Mouse (Mus musculus): Measurements from ENCODE around the gene Borcs8. TPM values are rescaled to one million over a fixed set of nuclear protein-coding genes. Genes with fewer than 3 reads are reported as not detected.

The Borcs8 gene
- total RNA-seq, 2 experiments from 2014 or later, result 43.9 to 50.8 TPM

DNA sequence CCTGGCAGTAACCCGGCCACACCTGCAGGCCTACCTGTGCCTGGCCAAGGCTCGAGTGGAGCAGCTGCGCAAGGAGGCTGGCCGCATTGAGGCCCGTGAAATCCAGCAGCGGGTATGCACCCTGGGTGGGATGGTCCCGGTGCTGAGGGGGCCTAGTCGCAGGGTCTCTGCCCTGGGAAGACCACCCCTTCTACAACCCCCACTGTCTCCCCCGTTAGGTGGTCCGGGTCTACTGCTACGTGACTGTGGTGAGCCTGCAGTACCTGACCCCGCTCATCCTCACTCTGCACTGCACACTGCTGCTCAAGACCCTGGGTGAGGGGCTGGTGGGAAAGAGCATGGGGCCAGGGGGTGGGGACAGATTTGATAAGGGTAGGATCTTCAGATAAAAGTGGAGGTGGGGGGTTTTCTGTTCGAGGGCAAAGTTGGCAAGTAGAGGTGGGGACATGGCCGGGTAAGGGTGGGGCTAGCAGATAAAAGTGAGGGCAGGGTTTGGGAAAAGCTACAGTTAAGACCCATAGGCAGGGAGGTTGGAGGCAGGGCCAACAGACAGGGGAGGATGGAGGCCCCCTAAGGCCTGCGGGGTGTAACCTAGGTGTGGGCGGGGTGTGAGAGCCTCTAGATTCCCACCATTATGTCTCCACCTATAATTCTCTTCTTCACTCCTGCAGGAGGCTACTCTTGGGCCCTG is 42.1 kb downstream of the Borcs8 start:
- no peak for DNase-seq

DNA sequence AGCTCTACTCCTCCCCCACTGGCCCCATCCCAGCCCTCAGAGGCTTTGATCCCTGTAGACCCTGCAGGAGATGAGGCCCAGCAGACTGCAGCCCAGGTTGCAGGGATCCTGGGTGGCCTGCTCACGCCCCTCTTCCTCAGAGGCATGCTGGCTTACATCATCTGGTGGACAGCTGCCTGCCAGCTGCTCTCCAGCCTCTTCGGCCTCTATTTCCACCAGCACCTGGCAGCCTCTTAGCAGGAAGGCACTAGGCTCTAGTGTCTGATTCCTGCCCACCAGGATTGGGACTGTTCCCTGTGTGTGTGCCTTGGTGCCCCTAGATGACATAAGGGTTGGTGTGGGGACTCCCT is 42.6 kb downstream of the Borcs8 start:
- no peak for DNase-seq

DNA sequence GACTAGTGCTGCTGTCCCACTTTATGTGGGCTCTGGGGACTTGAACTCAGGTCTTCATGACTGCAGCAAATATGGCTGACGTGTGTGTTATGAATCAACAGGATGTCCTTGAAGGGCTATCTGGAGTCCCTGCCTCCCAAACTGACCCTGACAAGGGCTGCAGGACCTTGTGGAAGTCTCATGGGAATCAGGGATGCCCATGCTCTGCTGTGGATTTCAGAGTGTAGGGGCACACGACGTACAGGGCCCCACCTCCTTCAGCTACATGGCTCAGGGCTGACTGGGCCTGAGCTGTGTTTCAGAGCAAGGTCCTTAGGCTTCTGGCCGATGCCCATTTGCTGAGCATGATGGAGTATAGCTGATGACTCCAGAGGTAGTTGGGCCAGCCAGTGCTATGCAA is 43.9 kb downstream of the Borcs8 start:
- DNase-seq, result no peak

DNA sequence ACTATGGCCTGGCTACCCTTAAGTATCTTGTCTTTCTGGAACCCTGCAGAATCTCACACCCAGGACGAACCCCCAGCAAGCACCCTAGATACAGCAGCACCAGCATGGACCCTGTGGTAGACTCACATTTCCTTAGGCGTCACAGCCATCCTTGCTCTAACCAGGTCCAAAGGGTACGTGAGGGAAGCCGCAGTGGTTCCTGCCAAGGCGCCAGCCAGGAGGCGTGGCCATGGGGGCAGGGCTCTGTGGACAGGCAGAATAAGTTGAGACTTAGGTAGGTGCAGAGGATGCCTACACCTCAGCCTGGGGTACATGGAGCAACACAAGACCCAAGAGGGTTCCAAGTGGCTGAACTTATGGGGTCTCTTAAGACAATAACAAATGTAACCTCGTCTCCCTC is 49.4 kb downstream of the Borcs8 start:
- DNase-seq, result no peak

DNA sequence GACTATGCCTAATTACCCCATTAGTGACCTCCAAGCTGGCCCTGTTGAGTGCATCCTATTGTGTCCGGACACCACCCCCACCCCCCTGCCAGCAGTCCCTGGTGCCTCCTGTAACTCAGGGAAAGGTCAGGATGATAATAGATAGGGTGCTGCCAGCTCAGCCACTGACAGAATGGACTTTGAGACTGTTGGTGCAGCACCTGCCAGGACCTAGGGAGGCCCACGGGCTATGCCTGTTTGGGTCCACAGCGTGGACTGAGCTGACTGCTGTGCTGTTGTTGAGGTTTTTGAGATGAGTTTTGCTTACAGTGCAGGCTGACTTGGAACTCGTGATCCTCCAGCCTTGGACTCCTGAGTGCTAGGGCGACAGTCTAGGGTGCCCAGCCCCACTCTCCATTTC is 53.9 kb downstream of the Borcs8 start:
- DNase-seq, result no peak

DNA sequence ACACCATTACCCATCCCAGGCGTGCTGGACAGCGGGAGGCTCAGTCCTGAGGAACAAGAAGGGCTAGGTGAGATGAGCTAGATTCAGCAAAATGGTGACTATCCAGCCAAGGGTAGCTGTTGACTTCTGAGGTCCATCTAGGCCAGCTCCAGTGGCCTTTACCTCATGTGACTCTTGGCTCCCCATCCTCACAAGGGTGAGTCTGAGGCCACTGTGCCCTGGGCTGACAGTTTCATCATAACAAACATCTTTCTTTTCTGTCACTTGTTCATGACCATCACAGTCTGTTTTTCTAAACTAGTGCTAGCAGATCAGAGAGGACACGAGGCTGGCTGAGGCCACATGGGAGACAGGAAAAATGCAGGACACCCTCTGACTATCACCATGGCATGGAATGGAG is 54.9 kb downstream of the Borcs8 start:
- DNase-seq, result no peak

DNA sequence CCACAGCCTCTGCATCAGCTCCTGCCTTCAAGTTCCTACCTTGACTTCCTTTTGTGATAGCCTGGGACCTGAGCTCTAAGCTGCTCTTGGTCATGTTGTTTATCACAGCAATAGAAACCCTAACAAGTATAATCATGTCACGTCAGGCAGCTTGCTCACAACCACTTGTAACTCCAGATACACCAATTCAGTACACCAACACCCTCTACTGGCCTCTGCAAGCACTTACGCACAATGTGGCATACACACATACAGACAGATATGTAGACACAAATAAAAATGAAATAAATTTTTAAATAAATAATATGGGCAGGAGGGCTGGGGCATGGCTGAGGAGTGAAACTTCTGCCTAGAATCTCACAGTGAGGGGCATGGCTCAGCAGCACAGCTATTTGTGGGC is 56.5 kb downstream of the Borcs8 start:
- DNase-seq, result no peak

Small RNA genes lying within 50 kb of the gene (microRNA-seq; reads per million reads assigned to microRNA genes)
- 8.1 to 8.5 reads per million in 2 experiments for gene Mir7066

Other genes starting within 250 kb of the Borcs8 start
- gene Tssk6, start 237.3 kb upstream of the Borcs8 start, total RNA-seq (2021), result under 1 TPM in 1 of 2 experiments, not detected in 1; 0.76 TPM
- 100 to 1,000 TPM; 154 to 159 TPM for gene Ndufa13, start 236.9 kb upstream of the Borcs8 start, total RNA-seq (2021)
- gene Yjefn3, start 236.8 kb upstream of the Borcs8 start, total RNA-seq (2021), result 10 to 100 TPM; 32.3 to 36.3 TPM
- gene Gatad2a, start 143.1 kb upstream of the Borcs8 start, total RNA-seq (2021), result 10 to 100 TPM; 31.4 to 33.4 TPM
- gene Mau2, start 96.8 kb upstream of the Borcs8 start, total RNA-seq (2021), result 10 to 100 TPM; 77.3 to 80.9 TPM
- 10 to 100 TPM; 47.0 to 51.3 TPM for gene Sugp1, start 96.7 kb upstream of the Borcs8 start, total RNA-seq (2021)
- 1 to 10 TPM; 5.0 to 8.5 TPM for gene Tm6sf2, start 66.6 kb upstream of the Borcs8 start, total RNA-seq (2021)
- 10 to 100 TPM; 73.7 to 91.3 TPM for gene Hapln4, start 56.0 kb upstream of the Borcs8 start, total RNA-seq (2021)
- gene Ncan, start 18.6 kb upstream of the Borcs8 start, total RNA-seq (2021), result 100 to 1,000 TPM; 167 to 170 TPM
- 10 to 100 TPM; 25.4 to 30.5 TPM for gene Nr2c2ap, start 8.2 kb upstream of the Borcs8 start, total RNA-seq (2021)
- gene Rfxank, start 345 bp upstream of the Borcs8 start, total RNA-seq (2021), result 10 to 100 TPM; 14.0 to 15.3 TPM
- under 1 TPM; 0.27 to 0.38 TPM for gene Mef2b, start 212 bp downstream of the Borcs8 start, total RNA-seq (2021)
- 10 to 100 TPM; 43.5 to 57.1 TPM for gene Tmem161a, start 32.9 kb downstream of the Borcs8 start, total RNA-seq (2021)
- 10 to 100 TPM; 44.8 to 49.7 TPM for gene Slc25a42, start 72.8 kb downstream of the Borcs8 start, total RNA-seq (2021)
- gene Sugp2, start 94.7 kb downstream of the Borcs8 start, total RNA-seq (2021), result 100 to 1,000 TPM; 118 to 126 TPM
- gene Armc6, start 95.0 kb downstream of the Borcs8 start, total RNA-seq (2021), result 10 to 100 TPM; 47.0 to 50.5 TPM
- 10 to 100 TPM; 77.3 to 86.6 TPM for gene Homer3, start 143.3 kb downstream of the Borcs8 start, total RNA-seq (2021)
- 10 to 100 TPM; 39.7 to 40.2 TPM for gene Ddx49, start 163.0 kb downstream of the Borcs8 start, total RNA-seq (2021)
- gene Cope, start 163.0 kb downstream of the Borcs8 start, total RNA-seq (2021), result 100 to 1,000 TPM; 129 to 133 TPM
- gene Cers1, start 176.3 kb downstream of the Borcs8 start, total RNA-seq (2021), result 100 to 1,000 TPM; 116 to 127 TPM
- gene Gdf1, start 190.3 kb downstream of the Borcs8 start, total RNA-seq (2021), result 10 to 100 TPM; 11.2 to 18.7 TPM
- gene Upf1, start 213.8 kb downstream of the Borcs8 start, total RNA-seq (2021), result 10 to 100 TPM; 70.4 to 72.6 TPM
- under 1 TPM; 0.32 to 0.91 TPM for gene Comp, start 234.1 kb downstream of the Borcs8 start, total RNA-seq (2021)